Mouse (Mus musculus): ENCODE results near the gene Ttc41.

The Ttc41 gene

GRCm38 (mm10) chr10:86781641-86782040 is 76.0 kb downstream of the Ttc41 start:
- in situ Hi-C loops (cut with MboI, MseI) = no loop called here

GRCm38 (mm10) chr10:86782656-86783055 is 77.0 kb downstream of the Ttc41 start:
- in situ Hi-C loops (cut with MboI, MseI) = no loop called here

GRCm38 (mm10) chr10:86783561-86783960 is 78.0 kb downstream of the Ttc41 start:
- in situ Hi-C loops (cut with MboI, MseI) = no loop called here

GRCm38 (mm10) chr10:86784126-86784675 is 78.6 kb downstream of the Ttc41 start:
- in situ Hi-C loops (cut with MboI, MseI) = no loop called here

- in situ Hi-C loops (cut with MboI, MseI) = no loop called here
Measured at GRCm38 (mm10) chr10:86785396-86785795, 79.8 kb downstream of the Ttc41 start.

- in situ Hi-C loops (cut with MboI, MseI) = no loop called here
Measured at GRCm38 (mm10) chr10:86786083-86786482, 80.5 kb downstream of the Ttc41 start.

- in situ Hi-C loops (cut with MboI, MseI) = no loop called here
Measured at GRCm38 (mm10) chr10:86788193-86788592, 82.6 kb downstream of the Ttc41 start.

- in situ Hi-C loops (cut with MboI, MseI) = no loop called here
Measured at GRCm38 (mm10) chr10:86789146-86789672, 83.6 kb downstream of the Ttc41 start.

GRCm38 (mm10) chr10:86791507-86792184 is 86.0 kb downstream of the Ttc41 start:
- in situ Hi-C loops (cut with MboI, MseI) = no loop called here

GRCm38 (mm10) chr10:86793509-86793951 is 87.9 kb downstream of the Ttc41 start:
- in situ Hi-C loops (cut with MboI, MseI) = no loop called here

- in situ Hi-C loops (cut with MboI, MseI) = no loop called here
Measured at GRCm38 (mm10) chr10:86794196-86794595, 88.6 kb downstream of the Ttc41 start.

GRCm38 (mm10) chr10:86794794-86795535 is 89.4 kb downstream of the Ttc41 start:
- in situ Hi-C loops (cut with MboI, MseI) = no loop called here

- in situ Hi-C loops (cut with MboI, MseI) = no loop called here
Measured at GRCm38 (mm10) chr10:86796073-86796741, 90.6 kb downstream of the Ttc41 start.

GRCm38 (mm10) chr10:86807362-86807761 is 101.8 kb downstream of the Ttc41 start:
- in situ Hi-C loops (cut with MboI, MseI) = no loop called here

- in situ Hi-C loops (cut with MboI, MseI) = no loop called here
Measured at GRCm38 (mm10) chr10:86808013-86808758, 102.6 kb downstream of the Ttc41 start.

- in situ Hi-C loops (cut with MboI, MseI) = no loop called here
Measured at GRCm38 (mm10) chr10:86810000-86810399, 104.4 kb downstream of the Ttc41 start.

- in situ Hi-C loops (cut with MboI, MseI) = no loop called here
Measured at GRCm38 (mm10) chr10:86810612-86811011, 105.0 kb downstream of the Ttc41 start.

GRCm38 (mm10) chr10:86814292-86815131 is 108.9 kb downstream of the Ttc41 start:
- in situ Hi-C loops (cut with MboI, MseI) = no loop called here

GRCm38 (mm10) chr10:86815133-86815532 is 109.5 kb downstream of the Ttc41 start:
- in situ Hi-C loops (cut with MboI, MseI) = no loop called here

- in situ Hi-C loops (cut with MboI, MseI) = no loop called here
Measured at GRCm38 (mm10) chr10:86819649-86820165, 114.1 kb downstream of the Ttc41 start.
